Mouse (Mus musculus): ENCODE data around the gene Fzd5. TPM values are rescaled to one million over a fixed set of nuclear protein-coding genes. Genes with fewer than 3 reads are reported as not detected.

Fzd5 gene
- 8.3 and 9.1 TPM in 2 replicates for polyA plus RNA-seq (2011; ENCODE audit: insufficient read length, low read depth, missing spikeins)

- peak within 1 kb of the TSS; percentile 85 for H3K4me3 ChIP-seq (ENCODE audit: insufficient read depth, low read length)
- 0 out of 2 replicates have a peak, but pooled peaks cover 10% of the 10 kb centered on the region for H3K4me1 ChIP-seq (ENCODE audit: control insufficient read depth, insufficient read depth, low read length)
- peak within 1 kb of the TSS; percentile 44 for H3K27ac ChIP-seq (ENCODE audit: insufficient read depth, low read length)
- TF ChIP-seq CTCF (IDR thresholded peaks at IDR 0.05; ENCODE audit: borderline replicate concordance, insufficient read depth, low read length) (no peak), POLR2A (IDR thresholded peaks at IDR 0.05; ENCODE audit: low read depth, low read length) (peak; percentile 94)
Observed at GRCm38 (mm10) chr1:64737502-64738179, at the start of gene Fzd5. TSS of gene Fzd5 (minus strand) at chr1:64737751.

- TF ChIP-seq POLR2A (IDR thresholded peaks at IDR 0.05; ENCODE audit: low read depth, low read length), result no peak
- TF ChIP-seq CTCF (IDR thresholded peaks at IDR 0.05; ENCODE audit: borderline replicate concordance, insufficient read depth, low read length), result no peak
- H3K27ac ChIP-seq (ENCODE audit: insufficient read depth, low read length), result no peak overlapping the region
- no peaks in the 10 kb centered on the region for H3K4me1 ChIP-seq (ENCODE audit: control insufficient read depth, insufficient read depth, low read length)
- H3K4me3 ChIP-seq (ENCODE audit: insufficient read depth, low read length), result no peak overlapping the region
Observed at GRCm38 (mm10) chr1:64779863-64780262, 42.3 kb upstream of the Fzd5 start.

GRCm38 (mm10) chr1:64779415-64779814 lies 41.9 kb upstream of the Fzd5 start:
- TF ChIP-seq CTCF (IDR thresholded peaks at IDR 0.05; ENCODE audit: borderline replicate concordance, insufficient read depth, low read length) (no peak), POLR2A (IDR thresholded peaks at IDR 0.05; ENCODE audit: low read depth, low read length) (no peak)
- Histone ChIP-seq H3K27ac (ENCODE audit: insufficient read depth, low read length) (no peak overlapping the region), H3K4me1 (ENCODE audit: control insufficient read depth, insufficient read depth, low read length) (no peaks in the 10 kb centered on the region), H3K4me3 (ENCODE audit: insufficient read depth, low read length) (no peak overlapping the region)

GRCm38 (mm10) chr1:64773305-64773704 lies 35.8 kb upstream of the Fzd5 start:
- H3K4me3 ChIP-seq (ENCODE audit: insufficient read depth, low read length), result no peak overlapping the region
- H3K27ac ChIP-seq (ENCODE audit: insufficient read depth, low read length), result no peak overlapping the region
- TF ChIP-seq CTCF (IDR thresholded peaks at IDR 0.05; ENCODE audit: borderline replicate concordance, insufficient read depth, low read length), result no peak
- TF ChIP-seq POLR2A (IDR thresholded peaks at IDR 0.05; ENCODE audit: low read depth, low read length), result no peak
- no peaks in the 10 kb centered on the region for H3K4me1 ChIP-seq (ENCODE audit: control insufficient read depth, insufficient read depth, low read length)

- H3K4me1 ChIP-seq (ENCODE audit: control insufficient read depth, insufficient read depth, low read length), result no peaks in the 10 kb centered on the region
- no peak overlapping the region for H3K4me3 ChIP-seq (ENCODE audit: insufficient read depth, low read length)
- no peak for TF ChIP-seq CTCF (IDR thresholded peaks at IDR 0.05; ENCODE audit: borderline replicate concordance, insufficient read depth, low read length)
- no peak overlapping the region for H3K27ac ChIP-seq (ENCODE audit: insufficient read depth, low read length)
Observed at GRCm38 (mm10) chr1:64770169-64770568, 32.6 kb upstream of the Fzd5 start.

- H3K27ac ChIP-seq (ENCODE audit: insufficient read depth, low read length), result no peak overlapping the region
- TF ChIP-seq POLR2A (IDR thresholded peaks at IDR 0.05; ENCODE audit: low read depth, low read length), result no peak
- no peak for TF ChIP-seq CTCF (IDR thresholded peaks at IDR 0.05; ENCODE audit: borderline replicate concordance, insufficient read depth, low read length)
- no peaks in the 10 kb centered on the region for H3K4me1 ChIP-seq (ENCODE audit: control insufficient read depth, insufficient read depth, low read length)
- H3K4me3 ChIP-seq (ENCODE audit: insufficient read depth, low read length), result no peak overlapping the region
Observed at GRCm38 (mm10) chr1:64761646-64762045, 24.1 kb upstream of the Fzd5 start.

- no peak overlapping the region for H3K27ac ChIP-seq (ENCODE audit: insufficient read depth, low read length)
- H3K4me3 ChIP-seq (ENCODE audit: insufficient read depth, low read length), result no peak overlapping the region
- H3K4me1 ChIP-seq (ENCODE audit: control insufficient read depth, insufficient read depth, low read length), result peaks cover 3% of the 10 kb centered on the region; the same call in 1 of the 2 replicates
- TF ChIP-seq CTCF (IDR thresholded peaks at IDR 0.05; ENCODE audit: borderline replicate concordance, insufficient read depth, low read length) (no peak), POLR2A (IDR thresholded peaks at IDR 0.05; ENCODE audit: low read depth, low read length) (no peak)
Observed at GRCm38 (mm10) chr1:64757766-64758165, 20.2 kb upstream of the Fzd5 start.

- Histone ChIP-seq H3K27ac (ENCODE audit: insufficient read depth, low read length) (no peak overlapping the region), H3K4me1 (ENCODE audit: control insufficient read depth, insufficient read depth, low read length) (peaks cover 3% of the 10 kb centered on the region; the same call in 1 of the 2 replicates), H3K4me3 (ENCODE audit: insufficient read depth, low read length) (no peak overlapping the region)
- TF ChIP-seq POLR2A (IDR thresholded peaks at IDR 0.05; ENCODE audit: low read depth, low read length), result no peak
- no peak for TF ChIP-seq CTCF (IDR thresholded peaks at IDR 0.05; ENCODE audit: borderline replicate concordance, insufficient read depth, low read length)
Observed at GRCm38 (mm10) chr1:64757254-64757653, 19.7 kb upstream of the Fzd5 start.

GRCm38 (mm10) chr1:64756640-64757030 lies 19.1 kb upstream of the Fzd5 start:
- no peak overlapping the region for H3K4me3 ChIP-seq (ENCODE audit: insufficient read depth, low read length)
- H3K4me1 ChIP-seq (ENCODE audit: control insufficient read depth, insufficient read depth, low read length), result peaks cover 3% of the 10 kb centered on the region; the same call in 1 of the 2 replicates
- H3K27ac ChIP-seq (ENCODE audit: insufficient read depth, low read length), result no peak overlapping the region
- TF ChIP-seq POLR2A (IDR thresholded peaks at IDR 0.05; ENCODE audit: low read depth, low read length) (no peak), CTCF (IDR thresholded peaks at IDR 0.05; ENCODE audit: borderline replicate concordance, insufficient read depth, low read length) (no peak)

- Histone ChIP-seq H3K4me1 (ENCODE audit: control insufficient read depth, insufficient read depth, low read length) (peaks cover 3% of the 10 kb centered on the region; the same call in 1 of the 2 replicates), H3K4me3 (ENCODE audit: insufficient read depth, low read length) (no peak overlapping the region), H3K27ac (ENCODE audit: insufficient read depth, low read length) (no peak overlapping the region)
- TF ChIP-seq POLR2A (IDR thresholded peaks at IDR 0.05; ENCODE audit: low read depth, low read length) (no peak), CTCF (IDR thresholded peaks at IDR 0.05; ENCODE audit: borderline replicate concordance, insufficient read depth, low read length) (no peak)
Observed at GRCm38 (mm10) chr1:64755971-64756639, 18.6 kb upstream of the Fzd5 start.
